Mouse (Mus musculus): ENCODE measurements around the gene Mfsd11. TPM values are rescaled to one million over a fixed set of nuclear protein-coding genes. Genes with fewer than 3 reads are reported as not detected.
"Not testable (repeated sequence)": the region's sequence is repeated elsewhere in the genome, so short reads cannot be mapped to it uniquely, and the experiment has no call there.

Gene Mfsd11
- polyA plus RNA-seq, 1 experiment from 2014 or later: 40.6 TPM

DNA sequence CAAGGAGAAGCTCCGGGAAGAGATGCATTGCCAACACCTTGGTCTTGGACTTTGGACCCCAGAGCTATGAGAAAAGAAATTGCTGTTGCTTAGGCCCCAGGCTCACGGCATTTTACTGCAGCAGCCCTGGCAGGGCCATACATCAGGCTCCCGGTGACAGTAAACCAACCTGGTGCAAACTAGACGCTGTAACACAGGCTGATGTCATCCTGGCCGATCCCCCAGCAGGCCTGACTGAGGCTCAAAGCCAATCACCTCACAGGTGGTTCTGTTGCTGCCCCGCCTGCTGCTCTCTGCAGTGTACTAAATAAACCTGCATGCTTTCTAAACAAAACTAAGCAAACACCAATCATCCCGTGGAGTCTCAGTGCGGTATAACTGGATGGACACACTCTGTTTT is 33.5 kb upstream of the Mfsd11 start:
- Histone ChIP-seq H3K27me3 (ENCODE audit: control insufficient read depth, insufficient read depth, low read length) (no peaks in the 10 kb centered on the region), H3K9ac (replicated peaks; ENCODE audit: low read depth, low read length) (0 out of 2 replicates have a peak overlapping the region, but pooled peaks have one; percentile 3), H3K9me3 (ENCODE audit: control insufficient read depth, low read length) (no peaks in the 10 kb centered on the region), H3K4me2 (ENCODE audit: low read depth, low read length) (no peak overlapping the region), H3K4me1 (ENCODE audit: control insufficient read depth, insufficient read depth, low read length) (peaks cover 23% of the 10 kb centered on the region), H3K36me3 (ENCODE audit: control insufficient read depth, insufficient read depth, low read length) (no peaks in the 10 kb centered on the region), H3K27ac (ENCODE audit: low read depth, low read length) (peak overlapping the region; percentile 72), H3K4me3 (ENCODE audit: low read depth, low read length) (no peak overlapping the region)
- no peak for ATAC-seq (ENCODE audit: low read depth)
- WGBS: 34% methylated on average over 8 of the region's 8 CpGs

DNA sequence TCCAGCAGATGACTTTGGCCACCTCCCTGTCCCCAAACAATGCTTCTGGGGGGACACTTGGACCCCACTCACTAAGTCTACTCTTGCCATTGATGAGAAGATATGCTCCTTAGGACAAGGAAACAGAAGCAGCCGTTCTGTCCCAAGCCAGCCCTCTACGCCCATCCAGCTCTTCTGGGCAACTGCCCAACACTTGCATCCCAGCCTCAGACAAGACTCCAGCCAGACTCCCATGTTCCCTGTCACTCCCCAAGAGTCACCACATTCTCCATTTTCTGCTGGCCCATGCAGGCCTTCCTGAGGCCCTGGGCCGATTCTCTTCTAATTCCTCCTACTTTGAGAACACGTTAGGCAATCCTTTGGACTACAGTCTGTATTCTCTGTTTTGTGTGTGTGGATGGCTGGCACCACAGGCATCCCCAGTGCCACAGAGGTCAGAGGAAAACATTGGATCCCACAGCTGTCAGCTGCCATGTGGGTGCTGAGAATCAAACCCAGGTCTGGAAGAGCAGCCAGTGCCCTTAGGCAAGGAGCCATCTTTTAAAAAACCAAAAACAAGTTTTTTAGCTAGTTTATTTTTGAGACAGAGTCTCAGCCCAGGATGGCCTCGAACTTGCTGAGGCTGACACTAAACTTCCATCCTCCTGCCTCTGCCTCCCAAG is 32.2 kb upstream of the Mfsd11 start:
- Histone ChIP-seq H3K27ac (ENCODE audit: low read depth, low read length) (no peak overlapping the region), H3K27me3 (ENCODE audit: control insufficient read depth, insufficient read depth, low read length) (no peaks in the 10 kb centered on the region), H3K36me3 (ENCODE audit: control insufficient read depth, insufficient read depth, low read length) (no peaks in the 10 kb centered on the region), H3K9me3 (ENCODE audit: control insufficient read depth, low read length) (no peaks in the 10 kb centered on the region), H3K9ac (replicated peaks; ENCODE audit: low read depth, low read length) (no peak overlapping the region), H3K4me1 (ENCODE audit: control insufficient read depth, insufficient read depth, low read length) (peaks cover 9% of the 10 kb centered on the region), H3K4me3 (ENCODE audit: low read depth, low read length) (no peak overlapping the region), H3K4me2 (ENCODE audit: low read depth, low read length) (no peak overlapping the region)
- 85% methylated on average over 5 of the region's 5 CpGs for WGBS
- ATAC-seq (ENCODE audit: low read depth): no peak

DNA sequence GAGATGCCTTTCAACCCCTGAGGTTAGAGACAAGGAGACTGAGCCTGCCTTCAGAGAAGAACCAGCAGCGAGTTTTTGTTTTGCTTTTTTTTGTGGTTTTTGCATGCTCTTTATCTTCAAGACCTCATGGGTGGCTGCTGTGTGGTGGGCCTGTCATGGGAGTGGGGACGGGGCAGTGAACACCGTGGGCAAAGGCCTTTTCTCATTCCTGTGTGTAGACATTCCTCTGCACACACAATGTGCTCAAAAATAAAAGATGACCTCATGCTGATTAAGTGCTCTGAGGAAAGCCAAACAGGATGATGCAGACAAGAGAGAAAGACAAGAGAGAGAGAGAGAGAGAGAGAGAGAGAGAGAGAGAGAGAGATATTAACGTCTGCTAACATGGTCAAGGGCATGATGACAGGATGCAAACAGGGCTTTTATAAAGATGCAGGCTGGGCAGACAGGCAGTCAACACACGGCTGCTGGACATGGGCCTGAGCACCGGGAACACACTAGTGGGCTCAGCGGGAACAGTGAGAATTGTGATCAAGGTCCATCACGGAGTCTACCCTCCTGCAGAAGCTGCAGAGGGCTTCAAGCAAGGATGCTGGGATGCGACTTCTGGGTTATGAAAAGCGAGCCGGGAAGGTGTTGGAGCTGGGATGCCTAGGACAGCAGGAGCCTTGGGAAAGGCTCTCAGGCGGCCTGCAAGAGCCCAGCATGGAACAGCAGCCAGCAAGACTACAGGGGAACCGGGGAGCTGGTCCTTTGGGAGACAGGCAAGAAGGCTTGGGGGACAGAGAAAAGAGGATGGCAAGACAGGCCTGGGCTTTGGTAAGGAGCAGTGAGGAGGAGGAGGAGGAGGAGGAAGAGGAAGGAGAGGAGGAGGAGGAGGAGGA is 30.9 kb upstream of the Mfsd11 start:
- Histone ChIP-seq H3K4me1 (ENCODE audit: control insufficient read depth, insufficient read depth, low read length) (peaks cover 10% of the 10 kb centered on the region), H3K27ac (ENCODE audit: low read depth, low read length) (no peak overlapping the region), H3K4me2 (ENCODE audit: low read depth, low read length) (no peak overlapping the region), H3K4me3 (ENCODE audit: low read depth, low read length) (no peak overlapping the region), H3K9me3 (ENCODE audit: control insufficient read depth, low read length) (no peaks in the 10 kb centered on the region), H3K36me3 (ENCODE audit: control insufficient read depth, insufficient read depth, low read length) (no peaks in the 10 kb centered on the region), H3K9ac (replicated peaks; ENCODE audit: low read depth, low read length) (no peak overlapping the region), H3K27me3 (ENCODE audit: control insufficient read depth, insufficient read depth, low read length) (no peaks in the 10 kb centered on the region)
- WGBS: 58% methylated on average over 13 of the region's 13 CpGs
- ATAC-seq (ENCODE audit: low read depth): no peak

DNA sequence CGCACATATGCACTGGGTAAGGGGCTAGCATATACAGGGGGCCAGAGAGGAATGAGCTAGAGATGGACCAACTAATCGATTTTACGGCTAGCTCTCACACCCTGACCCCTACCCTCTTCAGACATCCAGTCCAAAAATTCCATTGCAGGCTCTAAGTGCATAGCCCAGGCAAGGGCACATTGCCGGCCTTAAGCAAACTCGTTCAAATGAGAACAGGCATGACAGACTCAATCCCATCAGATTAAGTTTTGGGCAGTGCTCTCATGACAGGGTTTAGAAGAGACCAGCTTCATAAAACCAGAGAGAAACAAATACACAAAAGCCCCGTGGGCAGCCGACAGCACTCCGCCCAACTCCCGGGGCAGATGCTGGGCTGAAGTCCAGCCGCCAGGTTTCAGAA is 30.0 kb upstream of the Mfsd11 start:
- no peak overlapping the region for H3K9ac ChIP-seq (replicated peaks; ENCODE audit: low read depth, low read length)
- no peak overlapping the region for H3K27ac ChIP-seq (ENCODE audit: low read depth, low read length)
- 68% methylated on average over 10 of the region's 10 CpGs for WGBS
- no peak overlapping the region for H3K4me3 ChIP-seq (ENCODE audit: low read depth, low read length)
- no peaks in the 10 kb centered on the region for H3K27me3 ChIP-seq (ENCODE audit: control insufficient read depth, insufficient read depth, low read length)
- no peaks in the 10 kb centered on the region for H3K9me3 ChIP-seq (ENCODE audit: control insufficient read depth, low read length)
- peaks cover 16% of the 10 kb centered on the region for H3K4me1 ChIP-seq (ENCODE audit: control insufficient read depth, insufficient read depth, low read length)
- H3K36me3 ChIP-seq (ENCODE audit: control insufficient read depth, insufficient read depth, low read length): no peaks in the 10 kb centered on the region
- no peak overlapping the region for H3K4me2 ChIP-seq (ENCODE audit: low read depth, low read length)
- no peak for ATAC-seq (ENCODE audit: low read depth)

DNA sequence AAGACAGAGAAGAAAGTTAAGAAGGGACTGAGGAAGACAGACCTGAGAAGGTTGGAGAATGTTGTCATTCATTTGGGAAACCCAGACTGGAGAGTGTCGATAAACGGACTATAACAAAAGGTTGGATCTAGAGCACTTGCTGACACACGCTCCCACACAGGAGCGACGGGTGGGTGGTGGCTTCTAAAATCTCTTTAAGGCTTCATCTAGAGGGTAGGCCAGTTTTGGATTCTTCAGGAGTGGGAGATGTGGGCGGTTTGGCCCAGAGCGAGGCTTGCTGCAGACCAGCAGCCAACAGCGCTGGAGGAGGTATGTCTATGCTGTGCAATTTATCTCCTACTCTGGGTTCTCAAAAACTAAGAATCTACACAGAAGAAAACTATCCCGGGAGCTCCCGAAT is 29.6 kb upstream of the Mfsd11 start:
- WGBS: 92% methylated on average over 10 of the region's 10 CpGs
- Histone ChIP-seq H3K9me3 (ENCODE audit: control insufficient read depth, low read length) (no peaks in the 10 kb centered on the region), H3K36me3 (ENCODE audit: control insufficient read depth, insufficient read depth, low read length) (no peaks in the 10 kb centered on the region), H3K4me2 (ENCODE audit: low read depth, low read length) (no peak overlapping the region), H3K27me3 (ENCODE audit: control insufficient read depth, insufficient read depth, low read length) (no peaks in the 10 kb centered on the region), H3K27ac (ENCODE audit: low read depth, low read length) (no peak overlapping the region), H3K9ac (replicated peaks; ENCODE audit: low read depth, low read length) (no peak overlapping the region), H3K4me1 (ENCODE audit: control insufficient read depth, insufficient read depth, low read length) (peaks cover 20% of the 10 kb centered on the region), H3K4me3 (ENCODE audit: low read depth, low read length) (no peak overlapping the region)
- no peak for ATAC-seq (ENCODE audit: low read depth)

DNA sequence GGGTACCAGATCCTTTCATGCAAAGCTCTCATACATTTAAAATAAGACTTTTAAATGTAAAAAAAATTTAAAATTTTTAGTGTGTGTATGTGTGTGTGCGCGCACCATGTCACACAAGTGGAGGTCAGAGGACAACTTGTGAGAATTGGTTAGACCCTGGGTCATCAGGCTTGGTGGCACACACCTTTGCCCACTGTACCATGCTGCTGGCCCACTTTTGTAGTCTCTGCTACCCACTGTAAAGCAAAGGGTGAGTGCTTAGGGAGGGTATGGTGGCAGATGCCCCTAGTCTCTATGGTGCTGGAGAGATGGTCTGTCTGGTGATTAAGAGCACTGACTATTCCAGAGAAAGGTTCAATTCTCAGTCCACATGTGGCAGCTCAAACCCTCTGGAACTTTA is 29.0 kb upstream of the Mfsd11 start:
- no peak overlapping the region for H3K9ac ChIP-seq (replicated peaks; ENCODE audit: low read depth, low read length)
- H3K9me3 ChIP-seq (ENCODE audit: control insufficient read depth, low read length): no peaks in the 10 kb centered on the region
- ATAC-seq (ENCODE audit: low read depth): no peak
- no peaks in the 10 kb centered on the region for H3K27me3 ChIP-seq (ENCODE audit: control insufficient read depth, insufficient read depth, low read length)
- H3K4me2 ChIP-seq (ENCODE audit: low read depth, low read length): no peak overlapping the region
- H3K27ac ChIP-seq (ENCODE audit: low read depth, low read length): no peak overlapping the region
- no peak overlapping the region for H3K4me3 ChIP-seq (ENCODE audit: low read depth, low read length)
- 98% methylated on average over 2 of the region's 2 CpGs for WGBS
- peaks cover 20% of the 10 kb centered on the region for H3K4me1 ChIP-seq (ENCODE audit: control insufficient read depth, insufficient read depth, low read length)
- no peaks in the 10 kb centered on the region for H3K36me3 ChIP-seq (ENCODE audit: control insufficient read depth, insufficient read depth, low read length)

DNA sequence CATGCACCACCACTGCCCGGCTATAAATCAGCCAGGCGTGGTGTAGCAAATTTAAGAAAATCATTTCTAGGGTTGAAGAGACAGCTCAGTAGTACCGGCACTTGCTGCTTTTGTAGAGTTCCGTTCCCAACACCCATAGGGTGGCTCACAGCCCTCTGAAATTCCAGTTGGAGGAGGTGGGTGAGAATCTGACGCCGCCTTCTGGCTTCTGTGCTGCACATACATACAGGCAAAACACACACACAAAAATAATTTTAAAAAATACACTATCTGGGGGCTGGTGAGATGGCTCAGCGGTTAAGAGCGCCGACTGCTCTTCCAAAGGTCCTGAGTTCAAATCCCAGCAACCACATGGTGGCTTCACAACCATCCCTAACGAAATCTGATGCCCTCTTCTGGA is 28.4 kb upstream of the Mfsd11 start:
- H3K4me3 ChIP-seq (ENCODE audit: low read depth, low read length); H3K9me3 ChIP-seq (ENCODE audit: control insufficient read depth, low read length); H3K27ac ChIP-seq (ENCODE audit: low read depth, low read length); H3K4me2 ChIP-seq (ENCODE audit: low read depth, low read length); H3K27me3 ChIP-seq (ENCODE audit: control insufficient read depth, insufficient read depth, low read length); H3K36me3 ChIP-seq (ENCODE audit: control insufficient read depth, insufficient read depth, low read length); H3K9ac ChIP-seq (replicated peaks; ENCODE audit: low read depth, low read length); ATAC-seq (ENCODE audit: low read depth): not testable (repeated sequence)
- 98% methylated on average over 10 of the region's 10 CpGs for WGBS
- peaks cover 20% of the 10 kb centered on the region for H3K4me1 ChIP-seq (ENCODE audit: control insufficient read depth, insufficient read depth, low read length)

DNA sequence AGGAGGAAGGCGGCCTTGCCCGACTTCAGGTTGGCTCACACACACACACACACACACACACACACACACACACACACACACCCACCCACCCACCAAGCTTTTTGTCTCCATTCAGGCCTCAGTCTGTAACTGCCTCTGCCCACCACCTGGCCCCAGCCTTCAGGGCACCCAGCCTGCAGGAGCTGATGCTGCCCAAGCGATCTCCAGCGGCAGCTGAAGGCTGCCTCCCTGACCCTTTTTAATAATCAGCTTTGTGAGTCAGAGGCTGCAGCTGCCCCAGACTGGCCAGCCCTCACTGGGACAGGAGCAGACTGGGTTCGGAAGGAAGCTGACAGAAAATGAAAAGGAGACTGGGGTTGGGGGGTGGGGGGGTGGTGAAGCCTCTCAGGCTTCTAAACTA is 27.0 kb upstream of the Mfsd11 start:
- WGBS: 21% methylated on average over 4 of the region's 5 CpGs
- H3K4me3 ChIP-seq (ENCODE audit: low read depth, low read length): peak overlapping the region; percentile 9; the same call in 1 of the 2 replicates

More for the DNA sequence above, 27.0 kb upstream of the Mfsd11 start:
- Histone ChIP-seq H3K27ac (ENCODE audit: low read depth, low read length) (peak overlapping the region; percentile 57), H3K9me3 (ENCODE audit: control insufficient read depth, low read length) (no peaks in the 10 kb centered on the region), H3K27me3 (ENCODE audit: control insufficient read depth, insufficient read depth, low read length) (no peaks in the 10 kb centered on the region), H3K4me1 (ENCODE audit: control insufficient read depth, insufficient read depth, low read length) (peaks cover 20% of the 10 kb centered on the region), H3K9ac (replicated peaks; ENCODE audit: low read depth, low read length) (0 out of 2 replicates have a peak overlapping the region, but pooled peaks have one; percentile 32), H3K36me3 (ENCODE audit: control insufficient read depth, insufficient read depth, low read length) (no peaks in the 10 kb centered on the region), H3K4me2 (ENCODE audit: low read depth, low read length) (peak overlapping the region; percentile 91)
- 0 out of 2 replicates have a peak, but pooled peaks have one; percentile 7 for ATAC-seq (ENCODE audit: low read depth)

All from neural tube, embryonic 14.5 days (tissue).